Comparison of ENCODE assay signal across 21 mouse cellular contexts in the genomic region with DNA sequence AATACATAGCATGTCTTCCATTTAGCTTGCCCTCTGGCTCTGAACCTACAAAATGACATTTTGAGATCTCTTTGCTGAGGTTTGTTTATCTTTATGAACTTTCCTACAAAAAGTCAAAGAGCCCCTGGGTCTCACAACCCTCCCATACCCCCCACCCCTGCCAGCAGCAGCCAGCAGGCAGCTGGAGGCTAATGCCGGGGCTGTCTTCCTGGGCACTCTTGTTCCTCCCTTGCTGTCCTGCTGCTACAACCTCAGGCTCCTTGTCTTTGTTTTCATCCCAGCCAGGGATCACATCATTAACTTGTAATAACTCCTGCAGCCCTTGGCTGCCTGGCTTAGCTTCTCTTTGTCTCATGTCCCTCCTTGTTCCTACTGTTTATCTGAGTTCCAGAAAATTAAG.
A peak's percentile ranks its signal among the peaks of the same experiment; 100 is the strongest.
DNase-seq lines count a peak whose midpoint lies in the region; ATAC-seq and TF ChIP-seq lines count a peak whose summit lies in the region.
"Had no signal": no experiment of that assay in that cellular context is flagged by ENCODE, and none has a peak within 500 bp of the region (broad histone marks: within the 10 kb centered on the region; RNA-seq: fewer than 3 reads in every experiment).

No protein-coding gene starts in this region.

- TF ChIP-seq POLR2A in brain, embryonic 14.5 days (IDR thresholded peaks at IDR 0.05; ENCODE audit: borderline replicate concordance, extremely low read depth, insufficient read depth, insufficient read length, poor library complexity, severe bottlenecking) = no peak

- no peaks in the 10 kb centered on the region for H3K4me1 ChIP-seq in heart, embryonic 10.5 days
- no peaks in the 10 kb centered on the region for H3K4me1 ChIP-seq in heart, embryonic 12.5 days (replicated peaks)
- peaks cover 20% of the 10 kb centered on the region for H3K4me1 ChIP-seq in midbrain, embryonic 12.5 days
- peaks cover 15% of the 10 kb centered on the region for H3K4me1 ChIP-seq in midbrain, embryonic 13.5 days (replicated peaks)
- peaks cover 13% of the 10 kb centered on the region for H3K4me1 ChIP-seq in limb, embryonic 10.5 days
- H3K4me1 ChIP-seq: heart, embryonic 13.5 days had no signal

- no peaks in the 10 kb centered on the region for H3K36me3 ChIP-seq in heart, embryonic 10.5 days
- no peaks in the 10 kb centered on the region for H3K36me3 ChIP-seq in heart, embryonic 12.5 days
- no peaks in the 10 kb centered on the region for H3K36me3 ChIP-seq in midbrain, embryonic 12.5 days
- peaks cover 4% of the 10 kb centered on the region; the same call in 1 of the 2 replicates for H3K36me3 ChIP-seq in midbrain, embryonic 13.5 days
- H3K36me3 ChIP-seq in limb, embryonic 10.5 days = no peaks in the 10 kb centered on the region
- H3K36me3 ChIP-seq: heart, embryonic 13.5 days had no signal

- no peak for TF ChIP-seq CTCF in brain, embryonic 14.5 days (IDR thresholded peaks at IDR 0.05; ENCODE audit: borderline replicate concordance, extremely low read depth, insufficient read depth, insufficient read length)

- WGBS in heart, embryonic 10.5 days = 45% methylated on average over 1 of the region's 1 CpGs
- WGBS in heart, embryonic 12.5 days = 50% methylated on average over 1 of the region's 1 CpGs
- 20% methylated on average over 1 of the region's 1 CpGs for WGBS in midbrain, embryonic 12.5 days
- 25% methylated on average over 1 of the region's 1 CpGs for WGBS in midbrain, embryonic 13.5 days
- WGBS in limb, embryonic 10.5 days = 63% methylated on average over 1 of the region's 1 CpGs

- no peak for ATAC-seq in heart, embryonic 12.5 days (ENCODE audit: insufficient number of reproducible peaks, low FRiP score)
- no peak; the same call in 1 of the 2 replicates for ATAC-seq in midbrain, embryonic 12.5 days (ENCODE audit: low FRiP score, low read depth)
- ATAC-seq in midbrain, embryonic 13.5 days = no peak
- ATAC-seq: CD4-positive, CD25-positive, alpha-beta regulatory T cell, adult 4 months; forebrain, embryonic 15.5 days; hindbrain, postnatal 0 days; inflammation-experienced regulatory T-cells, adult 6 months; intestine, embryonic 16.5 days had no signal

- no peaks in the 10 kb centered on the region for H3K9me3 ChIP-seq in heart, embryonic 10.5 days
- H3K9me3 ChIP-seq in heart, embryonic 12.5 days (replicated peaks) = no peaks in the 10 kb centered on the region
- H3K9me3 ChIP-seq in midbrain, embryonic 12.5 days = no peaks in the 10 kb centered on the region
- no peaks in the 10 kb centered on the region for H3K9me3 ChIP-seq in midbrain, embryonic 13.5 days
- no peaks in the 10 kb centered on the region for H3K9me3 ChIP-seq in limb, embryonic 10.5 days (replicated peaks)
- H3K9me3 ChIP-seq: forebrain, embryonic 15.5 days; heart, embryonic 13.5 days; hindbrain, embryonic 13.5 days had no signal

- H3K4me2 ChIP-seq in heart, embryonic 12.5 days = no peak overlapping the region
- no peak overlapping the region for H3K4me2 ChIP-seq in midbrain, embryonic 12.5 days (replicated peaks)
- no peak overlapping the region for H3K4me2 ChIP-seq in midbrain, embryonic 13.5 days (replicated peaks)
- H3K4me2 ChIP-seq: forebrain, embryonic 15.5 days; heart, embryonic 13.5 days; hindbrain, embryonic 13.5 days had no signal

- no peak overlapping the region for H3K27ac ChIP-seq in heart, embryonic 10.5 days
- no peak overlapping the region for H3K27ac ChIP-seq in heart, embryonic 12.5 days (ENCODE audit: poor library complexity, severe bottlenecking)
- 0 out of 2 replicates have a peak overlapping the region, but pooled peaks have one; percentile 6 for H3K27ac ChIP-seq in midbrain, embryonic 12.5 days (replicated peaks)
- no peak overlapping the region for H3K27ac ChIP-seq in midbrain, embryonic 13.5 days
- no peak overlapping the region for H3K27ac ChIP-seq in limb, embryonic 10.5 days
- H3K27ac ChIP-seq: forebrain, embryonic 15.5 days; heart, embryonic 13.5 days; hindbrain, embryonic 13.5 days; hindbrain, postnatal 0 days had no signal

- no peaks in the 10 kb centered on the region for H3K27me3 ChIP-seq in heart, embryonic 10.5 days (ENCODE audit: insufficient read depth, poor library complexity, severe bottlenecking)
- 0 out of 2 replicates have a peak, but pooled peaks cover 3% of the 10 kb centered on the region for H3K27me3 ChIP-seq in heart, embryonic 12.5 days (replicated peaks)
- no peaks in the 10 kb centered on the region for H3K27me3 ChIP-seq in midbrain, embryonic 12.5 days
- no peaks in the 10 kb centered on the region for H3K27me3 ChIP-seq in midbrain, embryonic 13.5 days
- H3K27me3 ChIP-seq in limb, embryonic 10.5 days (ENCODE audit: low read depth, poor library complexity, severe bottlenecking) = no peaks in the 10 kb centered on the region
- H3K27me3 ChIP-seq: forebrain, embryonic 15.5 days; hindbrain, embryonic 13.5 days had no signal

- no peak overlapping the region for H3K9ac ChIP-seq in heart, embryonic 12.5 days
- no peak overlapping the region for H3K9ac ChIP-seq in midbrain, embryonic 12.5 days (replicated peaks)
- no peak overlapping the region for H3K9ac ChIP-seq in midbrain, embryonic 13.5 days (replicated peaks)
- H3K9ac ChIP-seq: forebrain, embryonic 15.5 days; heart, embryonic 13.5 days; hindbrain, embryonic 13.5 days had no signal

- no peak overlapping the region for H3K4me3 ChIP-seq in heart, embryonic 10.5 days
- H3K4me3 ChIP-seq in heart, embryonic 12.5 days = no peak overlapping the region
- H3K4me3 ChIP-seq in midbrain, embryonic 12.5 days = no peak overlapping the region
- no peak overlapping the region for H3K4me3 ChIP-seq in midbrain, embryonic 13.5 days (replicated peaks)
- H3K4me3 ChIP-seq in limb, embryonic 10.5 days = no peak overlapping the region
- H3K4me3 ChIP-seq: forebrain, embryonic 15.5 days; heart, embryonic 13.5 days; hindbrain, embryonic 13.5 days had no signal

- DNase-seq in heart, embryonic 10.5 days (ENCODE audit: low spot score) = peak; percentile 61
- peak; percentile 18 for DNase-seq in brain, embryonic 14.5 days (ENCODE audit: low read depth)
- peak; percentile 13 for DNase-seq in limb, embryonic 10.5 days (ENCODE audit: low spot score)
- DNase-seq: adrenal gland, adult 2 months; adrenal gland, postnatal 14 days; cerebellum, adult 11-12 months; cerebellum, adult 8-10 months; cerebellum, postnatal 14 days; gastrocnemius, postnatal 10 days; gastrocnemius, postnatal 36 days; heart, postnatal 14 days had no signal
